Mouse (Mus musculus) CH12.LX (cell line): ENCODE measurements around the gene Ttc9b.

Experiments
- EP300 ChIP-seq: IDR thresholded peaks from 2 replicates; pipeline ENCODE4 v1.6.1; 2011; ENCODE audit warnings: low read length, improper control_type of control experiment
- NRF1 ChIP-seq: IDR thresholded peaks from 2 replicates; pipeline ENCODE4 v1.6.1; 2014; ENCODE audit warnings: low read depth, mild to moderate bottlenecking, inconsistent platforms, low read length, improper control_type of control experiment, moderate library complexity
- TCF12 ChIP-seq: IDR thresholded peaks from 2 replicates; pipeline ENCODE4 v1.6.1; 2014; ENCODE audit warnings: low read depth, mild to moderate bottlenecking, inconsistent platforms, low read length, improper control_type of control experiment
- USF1 ChIP-seq: IDR thresholded peaks from 2 replicates; pipeline ENCODE4 v1.6.1; 2014; ENCODE audit warnings: low read depth, mild to moderate bottlenecking, inconsistent platforms, low read length, improper control_type of control experiment
- ZMIZ1 ChIP-seq: IDR thresholded peaks from 2 replicates; pipeline ENCODE4 v1.6.1; 2012; ENCODE audit warnings: low read depth, mild to moderate bottlenecking, inconsistent platforms, low read length, improper control_type of control experiment

- TF ChIP-seq USF1 (no peak), NRF1 (no peak), TCF12 (no peak), ZMIZ1 (no peak), EP300 (no peak)
Observed at GRCm38 (mm10) chr7:27673575-27674131, 19.9 kb downstream of the Ttc9b start.
